Mouse (Mus musculus) megakaryocyte-erythroid progenitor cell, adult 5-6 weeks (primary cell): Measurements from ENCODE around the gene Ube2d3. TPM values are rescaled to one million over a fixed set of nuclear protein-coding genes. Genes with fewer than 3 reads are reported as not detected.
"Not testable (repeated sequence)": the region's sequence is repeated elsewhere in the genome, so short reads cannot be mapped to it uniquely, and the experiment has no call there.

Source experiments
- ATAC-seq: replicated peaks from 2 replicates; pipeline ENCODE4 v1.8.0; 2016; ENCODE audit warnings: mild to moderate bottlenecking, inconsistent platforms; ENCODE audit not compliant: severe bottlenecking, poor library complexity, low FRiP score, low TSS enrichment
- total RNA-seq, 2 experiments: library from RNA; stranded (forward) in 1 of 2; stranded (reverse) in 1 of 2; fragments of 200-1000, 215-1000 nt in 1 of 2; fragments of >200 nt in 1 of 2; fragmentation: Nextera tagmentation in 1 of 2; gene quantifications; 2 replicates each; pipeline ENCODE4 v1.2.3; 2014 to 2017

Ube2d3 gene
- total RNA-seq, 2 experiments from 2014 or later: 439 to 1,018 TPM

GRCm38 (mm10) chr3:135485128-135485899 is 47.4 kb downstream of the Ube2d3 start, which contains the start of gene Manba:
TSS of gene Manba (plus strand) at chr3:135485611.
- peak; percentile 95 for ATAC-seq

GRCm38 (mm10) chr3:135485900-135486241 is 47.9 kb downstream of the Ube2d3 start:
- peak; percentile 11; the same call in 1 of the 2 replicates for ATAC-seq

GRCm38 (mm10) chr3:135486351-135486750 is 48.4 kb downstream of the Ube2d3 start:
- no peak; the same call in 1 of the 2 replicates for ATAC-seq

- ATAC-seq: no peak
Observed at GRCm38 (mm10) chr3:135487803-135488202, 49.9 kb downstream of the Ube2d3 start.

GRCm38 (mm10) chr3:135489865-135490520 is 52.0 kb downstream of the Ube2d3 start:
- ATAC-seq: no peak

- ATAC-seq: no peak
Observed at GRCm38 (mm10) chr3:135491102-135491501, 53.2 kb downstream of the Ube2d3 start.

- ATAC-seq: not testable (repeated sequence)
Observed at GRCm38 (mm10) chr3:135493320-135493719, 55.4 kb downstream of the Ube2d3 start.

- not testable (repeated sequence) for ATAC-seq
Observed at GRCm38 (mm10) chr3:135497956-135498355, 60.0 kb downstream of the Ube2d3 start.

GRCm38 (mm10) chr3:135498891-135499290 is 60.9 kb downstream of the Ube2d3 start:
- peak; percentile 97 for ATAC-seq

- no peak for ATAC-seq
Observed at GRCm38 (mm10) chr3:135503160-135503559, 65.2 kb downstream of the Ube2d3 start.

GRCm38 (mm10) chr3:135505369-135505909 is 67.5 kb downstream of the Ube2d3 start:
- peak; percentile 87 for ATAC-seq

- ATAC-seq: no peak
Observed at GRCm38 (mm10) chr3:135505916-135506482, 68.0 kb downstream of the Ube2d3 start.

GRCm38 (mm10) chr3:135507506-135507905 is 69.6 kb downstream of the Ube2d3 start:
- no peak for ATAC-seq

- peak; percentile 38 for ATAC-seq
Observed at GRCm38 (mm10) chr3:135508191-135508590, 70.2 kb downstream of the Ube2d3 start.

- ATAC-seq: no peak
Observed at GRCm38 (mm10) chr3:135510372-135510771, 72.4 kb downstream of the Ube2d3 start.

- ATAC-seq: no peak
Observed at GRCm38 (mm10) chr3:135511683-135512082, 73.7 kb downstream of the Ube2d3 start.

GRCm38 (mm10) chr3:135513270-135513669 is 75.3 kb downstream of the Ube2d3 start:
- no peak for ATAC-seq

- ATAC-seq: no peak
Observed at GRCm38 (mm10) chr3:135513800-135514425, 76.0 kb downstream of the Ube2d3 start.

- no peak for ATAC-seq
Observed at GRCm38 (mm10) chr3:135515246-135515645, 77.3 kb downstream of the Ube2d3 start.

- no peak; the same call in 1 of the 2 replicates for ATAC-seq
Observed at GRCm38 (mm10) chr3:135516891-135517290, 78.9 kb downstream of the Ube2d3 start.
